Mouse (Mus musculus) embryonic facial prominence, embryonic 13.5 days (tissue): ENCODE measurements around the gene Tex14. TPM values are rescaled to one million over a fixed set of nuclear protein-coding genes. Genes with fewer than 3 reads are reported as not detected.

ENCODE experiments used
- ATAC-seq: fragments of 200-750 bp; cut with Nextera tagmentation; 2 replicates; pipeline ENCODE4 v1.8.0; 2017; ENCODE audit warnings: low read depth; ENCODE audit not compliant: insufficient number of reproducible peaks, insufficient read depth, low FRiP score, low TSS enrichment
- H3K27ac ChIP-seq: fragments of 300-500 bp; sonication (generic); 2 replicates; pipeline ENCODE4 v1.5.1; 2015; ENCODE audit warnings: moderate library complexity, mild to moderate bottlenecking, inconsistent platforms
- H3K27me3 ChIP-seq: fragments of 300-500 bp; sonication (generic); 2 replicates; pipeline ENCODE4 v1.6.1; 2015; ENCODE audit warnings: mild to moderate bottlenecking, inconsistent platforms
- H3K36me3 ChIP-seq: fragments of 300-500 bp; sonication (generic); 2 replicates; pipeline ENCODE4 v1.6.1; 2015; ENCODE audit warnings: mild to moderate bottlenecking, inconsistent platforms
- H3K4me1 ChIP-seq: fragments of 300-500 bp; sonication (generic); 2 replicates; pipeline ENCODE4 v1.6.1; 2015; ENCODE audit warnings: inconsistent platforms
- H3K4me2 ChIP-seq: fragments of 300-500 bp; sonication (generic); 2 replicates; pipeline ENCODE4 v1.6.1; 2015; ENCODE audit warnings: moderate library complexity, mild to moderate bottlenecking, inconsistent platforms
- H3K4me3 ChIP-seq: fragments of 300-500 bp; sonication (generic); 2 replicates; pipeline ENCODE4 v1.5.1; 2015; ENCODE audit warnings: mild to moderate bottlenecking, inconsistent platforms
- H3K9ac ChIP-seq: fragments of 300-500 bp; sonication (generic); 2 replicates; pipeline ENCODE4 v1.6.1; 2015; ENCODE audit warnings: mild to moderate bottlenecking, inconsistent platforms
- H3K9me3 ChIP-seq: fragments of 300-500 bp; sonication (generic); 2 replicates; pipeline ENCODE4 v1.6.1; 2016; ENCODE audit warnings: inconsistent platforms
- WGBS: fragments of 180-500 bp; shearing (Covaris S2); methylation state at CpG from one replicate; pipeline ENCODE4 v1.1.7; 2015; ENCODE audit warnings: mixed read lengths; 5-methylcytosine and 5-hydroxymethylcytosine counted together
- polyA plus RNA-seq: library from polyadenylated mRNA; unstranded; fragments of >200 nt; fragmentation: Nextera tagmentation; extraction: Ambion mirVana; gene quantifications from 2 replicates; pipeline ENCODE4 v1.2.1, GENCODE M21; 2015

Gene Tex14
- polyA plus RNA-seq, 1 experiment from 2014 or later: 0.04 TPM

GRCm38 (mm10) chr11:87602234-87602633 is 197.4 kb downstream of the Tex14 start:
- peaks cover 1% of the 10 kb centered on the region; the same call in 1 of the 2 replicates for H3K4me1 ChIP-seq
- no peak overlapping the region for H3K27ac ChIP-seq
- WGBS: 95% methylated on average over 9 of the region's 9 CpGs
- H3K4me3 ChIP-seq: no peak overlapping the region
- ATAC-seq: no peak
- H3K27me3 ChIP-seq: no peaks in the 10 kb centered on the region
- H3K36me3 ChIP-seq: peaks cover 98% of the 10 kb centered on the region
- no peaks in the 10 kb centered on the region for H3K9me3 ChIP-seq
- H3K4me2 ChIP-seq: no peak overlapping the region
- H3K9ac ChIP-seq: no peak overlapping the region

GRCm38 (mm10) chr11:87603571-87603970 is 198.7 kb downstream of the Tex14 start:
- H3K4me3 ChIP-seq: no peak overlapping the region
- WGBS: 95% methylated on average over 2 of the region's 2 CpGs
- H3K4me1 ChIP-seq: no peaks in the 10 kb centered on the region
- ATAC-seq: no peak
- no peaks in the 10 kb centered on the region for H3K9me3 ChIP-seq
- peaks cover 97% of the 10 kb centered on the region for H3K36me3 ChIP-seq
- H3K27ac ChIP-seq: no peak overlapping the region
- H3K27me3 ChIP-seq: no peaks in the 10 kb centered on the region
- H3K9ac ChIP-seq: no peak overlapping the region
- no peak overlapping the region for H3K4me2 ChIP-seq

Other genes with a start within 250 kb of the Tex14 start
- gene Ppm1e, start 46.0 kb upstream of the Tex14 start, polyA plus RNA-seq: 3.1 and 3.3 TPM in 2 replicates
- 8.2 and 9.3 TPM in 2 replicates for gene Rad51c, start 111 bp upstream of the Tex14 start, polyA plus RNA-seq
- not detected in 2 replicates for gene Gm11492, start 161.6 kb downstream of the Tex14 start, polyA plus RNA-seq
- gene Sept4, start 163.8 kb downstream of the Tex14 start, polyA plus RNA-seq: 10.6 and 11.3 TPM in 2 replicates
- gene Mtmr4, start 187.1 kb downstream of the Tex14 start, polyA plus RNA-seq: 31.9 and 35.2 TPM in 2 replicates
- 0.23 and 0.25 TPM in 2 replicates for gene Hsf5, start 212.1 kb downstream of the Tex14 start, polyA plus RNA-seq